In genomic region chr3:88834951-88835491, GRCm38 (mm10) we compare ENCODE assay signal across 7 mouse cellular contexts. TPM values are rescaled to one million over a fixed set of nuclear protein-coding genes. Genes with fewer than 3 reads are reported as not detected.
DNase-seq lines count a peak whose midpoint lies in the region; ATAC-seq lines count a peak whose summit lies in the region.
"Not testable (repeated sequence)": the region's sequence is repeated elsewhere in the genome, so short reads cannot be mapped to it uniquely, and the experiment has no call there.

Gene Gon4l, plus strand, starts transcription at chr3:88835231.

- not testable (repeated sequence) for H3K4me1 ChIP-seq in embryonic facial prominence, embryonic 11.5 days (ENCODE audit: control insufficient read depth, insufficient read depth, low read length); intestine, embryonic 15.5 days (replicated peaks)

- peak within 1 kb of the TSS; percentile 43; the same call in 1 of the 2 replicates for H3K9ac ChIP-seq in embryonic facial prominence, embryonic 11.5 days (replicated peaks; ENCODE audit: low read length)
- 0 out of 2 replicates have a peak within 1 kb of the TSS, but pooled peaks have one; percentile 32 for H3K9ac ChIP-seq in intestine, embryonic 15.5 days

- WGBS in embryonic facial prominence, embryonic 11.5 days: 4% methylated on average over 21 of the region's 39 CpGs
- 1% methylated on average over 30 of the region's 39 CpGs for WGBS in intestine, embryonic 15.5 days

- intact Hi-C loops in left cerebral cortex, postnatal 10 days (cut with DNase I): not testable (repeated sequence)

- H3K36me3 ChIP-seq in embryonic facial prominence, embryonic 11.5 days (replicated peaks; ENCODE audit: control insufficient read depth, insufficient read depth, low read depth, low read length); intestine, embryonic 15.5 days: not testable (repeated sequence)

- DNase-seq in adrenal gland, postnatal 14 days: peak; percentile 37
- peak; percentile 50 for DNase-seq in embryonic facial prominence, embryonic 11.5 days (ENCODE audit: low spot score)
- DNase-seq in left cerebral cortex, postnatal 10 days (ENCODE audit: extremely low spot score in 1 of 2, low spot score in 2 of 2): not testable (repeated sequence)
- peak; percentile 35 for DNase-seq in right cerebral cortex, adult 18-20 months

- H3K4me3 ChIP-seq in embryonic facial prominence, embryonic 11.5 days (ENCODE audit: low read depth, low read length): peak within 1 kb of the TSS; percentile 32
- H3K4me3 ChIP-seq in intestine, embryonic 15.5 days (replicated peaks): peak within 1 kb of the TSS; percentile 40

- not testable (repeated sequence) for H3K9me3 ChIP-seq in embryonic facial prominence, embryonic 11.5 days (replicated peaks; ENCODE audit: control insufficient read depth, low read length); intestine, embryonic 15.5 days

- peak within 1 kb of the TSS; percentile 16; the same call in 1 of the 2 replicates for H3K4me2 ChIP-seq in embryonic facial prominence, embryonic 11.5 days (ENCODE audit: low read depth, low read length)
- H3K4me2 ChIP-seq in intestine, embryonic 15.5 days (replicated peaks): peak within 1 kb of the TSS; percentile 53

- not testable (repeated sequence) for H3K27me3 ChIP-seq in embryonic facial prominence, embryonic 11.5 days (ENCODE audit: control insufficient read depth, insufficient read depth, low read length); intestine, embryonic 15.5 days (replicated peaks)

- peak; percentile 49 for ATAC-seq in embryonic facial prominence, embryonic 11.5 days (replicated peaks; ENCODE audit: insufficient number of reproducible peaks, low FRiP score, low TSS enrichment, low read depth)
- peak; percentile 85 for ATAC-seq in granulocyte monocyte progenitor cell, adult 5-6 weeks (replicated peaks; ENCODE audit: poor library complexity, severe bottlenecking)
- peak; percentile 82 for ATAC-seq in intestine, embryonic 15.5 days
- ATAC-seq in megakaryocyte, adult 5-6 weeks (ENCODE audit: poor library complexity, severe bottlenecking): peak; percentile 85

- H3K27ac ChIP-seq in embryonic facial prominence, embryonic 11.5 days (replicated peaks; ENCODE audit: low read depth, low read length); intestine, embryonic 15.5 days: not testable (repeated sequence)

RNA-seq across cellular contexts. Expression of gene Gon4l, which starts in this region (rescaled TPM):
- 25.0 and 28.4 TPM in 2 replicates for total RNA-seq in adrenal gland, postnatal 14 days (2021)
- polyA plus RNA-seq in embryonic facial prominence, embryonic 11.5 days (2014; fragmentation: Nextera tagmentation; extraction: Ambion mirVana): 13.6 and 14.2 TPM in 2 replicates
- total RNA-seq in granulocyte monocyte progenitor cell, adult 5-6 weeks (2014; fragmentation: Nextera tagmentation): 34.9 and 45.3 TPM in 2 replicates
- total RNA-seq in granulocyte monocyte progenitor cell, adult 5-6 weeks (2017): 22.8 and 29.2 TPM in 2 replicates
- 7.7 and 7.9 TPM in 2 replicates for polyA plus RNA-seq in intestine, embryonic 15.5 days (2015; fragmentation: Nextera tagmentation; extraction: Ambion mirVana)
- total RNA-seq in left cerebral cortex, postnatal 10 days (2021): 10 to 100 TPM; 43.1 to 44.8 TPM
- total RNA-seq in megakaryocyte, adult 5-6 weeks (2015): 11.9 and 13.8 TPM in 2 replicates
- 25.4 and 26.1 TPM in 2 replicates for total RNA-seq in megakaryocyte, adult 5-6 weeks (2017)
